Mouse (Mus musculus): ENCODE measurements around the gene Ccdc34.

Ccdc34 gene

DNA sequence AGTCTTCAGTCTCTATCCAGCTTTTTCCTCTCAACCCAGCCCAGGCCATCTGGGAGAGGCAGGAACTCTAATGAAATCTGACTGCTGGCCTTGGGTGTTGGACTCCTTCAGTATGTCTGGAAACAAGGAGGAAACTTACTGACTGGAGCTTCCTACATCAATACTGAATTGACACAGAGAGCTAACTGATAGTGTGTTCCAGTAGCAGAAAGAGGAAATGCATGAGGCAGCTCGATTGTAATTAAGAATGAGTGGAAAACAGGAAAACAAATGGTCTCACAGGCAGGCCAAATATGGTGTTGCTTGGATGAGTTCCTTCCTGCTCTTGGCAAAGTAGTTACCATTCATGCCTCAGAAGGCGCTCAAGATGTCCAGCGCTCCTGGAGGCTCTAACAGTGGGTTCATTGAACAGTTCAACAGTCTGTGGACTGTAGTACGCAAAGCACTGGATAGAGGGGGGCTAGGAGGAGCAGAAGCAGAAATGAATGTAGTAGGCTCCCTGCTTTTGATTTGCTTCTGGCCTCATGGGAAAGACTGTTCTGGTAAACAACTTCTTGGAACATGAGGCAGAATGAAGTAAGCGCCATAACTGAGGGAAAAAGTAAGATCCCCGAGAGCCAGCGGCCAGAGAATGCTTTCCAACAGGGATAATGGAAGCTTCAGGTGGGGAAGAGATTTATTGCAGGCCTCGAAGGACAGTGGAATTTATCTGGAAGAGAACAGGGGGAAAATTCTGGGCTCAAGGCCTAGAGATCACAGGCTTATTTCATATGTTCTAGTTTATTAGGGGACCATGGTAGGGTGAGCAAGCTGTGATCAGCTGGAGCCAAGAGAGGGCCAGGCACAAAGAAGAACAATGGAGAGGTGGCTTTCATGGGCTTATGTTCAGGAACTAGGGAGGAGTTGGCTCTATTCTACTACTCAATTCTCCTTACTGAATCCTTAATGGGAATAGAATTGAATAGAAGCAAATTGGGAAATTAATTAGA is 193.2 kb downstream of the Ccdc34 start:
- DNase-seq (ENCODE audit: inconsistent ontology term), result peak; percentile 56

- no peak for DNase-seq (ENCODE audit: inconsistent ontology term)
These were observed 196.7 kb downstream of the Ccdc34 start for GRCm38 (mm10) chr2:110214278-110214677.

- no peak for DNase-seq (ENCODE audit: inconsistent ontology term)
These were observed 197.5 kb downstream of the Ccdc34 start for GRCm38 (mm10) chr2:110214991-110215684.

GRCm38 (mm10) chr2:110215685-110216058 is 198.1 kb downstream of the Ccdc34 start:
- no peak for DNase-seq (ENCODE audit: inconsistent ontology term)

GRCm38 (mm10) chr2:110220492-110220891 is 202.9 kb downstream of the Ccdc34 start:
- no peak for DNase-seq (ENCODE audit: inconsistent ontology term)

- DNase-seq (ENCODE audit: inconsistent ontology term), result no peak
These were observed 205.2 kb downstream of the Ccdc34 start for GRCm38 (mm10) chr2:110222793-110223192.

All from Muller cell, postnatal 12 days (primary cell).